Mouse (Mus musculus) midbrain, embryonic 13.5 days (tissue): ENCODE data around the gene 2310034G01Rik. TPM values are rescaled to one million over a fixed set of nuclear protein-coding genes. Genes with fewer than 3 reads are reported as not detected.

Experiments
- ATAC-seq: fragments of 200-750 bp; cut with Nextera tagmentation; 2 replicates; pipeline ENCODE4 v1.8.0; 2017; ENCODE audit warnings: mild to moderate bottlenecking, moderate TSS enrichment, moderate library complexity
- H3K27ac ChIP-seq: fragments of 300-500 bp; sonication (generic); 2 replicates; pipeline ENCODE4 v1.5.1; 2015; ENCODE audit warnings: inconsistent platforms, mild to moderate bottlenecking, moderate library complexity
- H3K27me3 ChIP-seq: fragments of 300-500 bp; sonication (generic); 2 replicates; pipeline ENCODE4 v1.6.1; 2015; ENCODE audit warnings: mild to moderate bottlenecking, inconsistent platforms
- H3K36me3 ChIP-seq: fragments of 300-500 bp; sonication (generic); 2 replicates; pipeline ENCODE4 v1.6.1; 2015; ENCODE audit warnings: mild to moderate bottlenecking, inconsistent platforms
- H3K4me1 ChIP-seq: fragments of 300-500 bp; sonication (generic); replicated peaks from 2 replicates; pipeline ENCODE4 v1.6.1; 2015; ENCODE audit warnings: inconsistent platforms
- H3K4me2 ChIP-seq: fragments of 300-500 bp; sonication (generic); replicated peaks from 2 replicates; pipeline ENCODE4 v1.6.1; 2015; ENCODE audit warnings: moderate library complexity, mild to moderate bottlenecking, inconsistent platforms
- H3K4me3 ChIP-seq: fragments of 300-500 bp; sonication (generic); replicated peaks from 2 replicates; pipeline ENCODE4 v1.5.1; 2015; ENCODE audit warnings: mild to moderate bottlenecking, inconsistent platforms
- H3K9ac ChIP-seq: fragments of 300-500 bp; sonication (generic); replicated peaks from 2 replicates; pipeline ENCODE4 v1.6.1; 2015; ENCODE audit warnings: mild to moderate bottlenecking, inconsistent platforms
- H3K9me3 ChIP-seq: fragments of 300-500 bp; sonication (generic); 2 replicates; pipeline ENCODE4 v1.6.1; 2016; ENCODE audit warnings: mild to moderate bottlenecking, inconsistent platforms
- WGBS: fragments of 180-500 bp; shearing (Covaris S2); methylation state at CpG from one replicate; pipeline ENCODE4 v1.1.7; 2015; 5-methylcytosine and 5-hydroxymethylcytosine counted together
- polyA plus RNA-seq: library from polyadenylated mRNA; unstranded; fragments of >200 nt; fragmentation: Nextera tagmentation; extraction: Ambion mirVana; gene quantifications from 2 replicates; pipeline ENCODE4 v1.2.1, GENCODE M21; 2015

The 2310034G01Rik gene
- polyA plus RNA-seq, 1 experiment from 2014 or later = 1.7 TPM

DNA sequence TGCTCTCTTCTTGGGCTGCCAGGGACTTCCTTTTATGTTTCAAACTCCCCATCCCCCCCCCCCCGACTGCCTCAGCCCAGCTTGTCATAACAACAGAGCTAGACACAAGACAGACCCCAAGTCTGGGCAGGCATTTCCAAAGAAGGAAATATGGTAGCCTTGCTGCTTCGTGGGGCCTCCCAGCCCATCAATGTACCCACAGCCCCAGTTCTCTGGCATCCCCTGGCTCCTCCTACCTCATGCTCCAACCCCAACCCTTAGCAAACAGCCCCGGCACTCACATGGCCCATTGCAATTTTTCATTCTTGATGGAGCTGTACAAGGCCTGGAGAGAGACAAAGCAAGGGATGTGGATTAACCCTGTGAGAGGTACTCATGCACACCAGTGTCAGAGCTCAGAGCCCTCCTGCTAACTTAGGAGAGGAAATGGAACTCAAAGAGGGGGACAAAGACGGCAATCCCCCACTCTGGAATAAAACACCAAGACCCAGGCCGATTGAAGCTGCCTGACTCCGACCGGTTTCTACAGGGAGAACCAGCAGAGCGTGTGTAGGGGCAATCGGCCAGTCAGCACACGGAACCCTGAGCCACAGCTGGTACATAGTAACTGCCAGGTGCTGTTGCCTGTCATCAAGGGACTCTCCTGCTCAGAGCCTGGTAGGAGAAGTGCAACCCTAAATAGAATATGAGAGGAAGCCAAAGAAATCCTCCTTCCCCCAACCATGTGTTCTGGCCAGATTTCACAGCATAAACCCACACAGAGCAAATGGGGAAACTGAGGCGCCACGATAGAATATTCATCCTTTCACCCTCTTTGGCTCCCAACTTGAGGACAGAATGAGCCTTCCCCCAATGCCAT lies 34.1 kb downstream of the 2310034G01Rik start:
- peak overlapping the region; percentile 71 for H3K4me2 ChIP-seq
- no peak for ATAC-seq
- 51% methylated on average over 12 of the region's 12 CpGs for WGBS
- H3K27me3 ChIP-seq = peaks cover 84% of the 10 kb centered on the region
- H3K9me3 ChIP-seq = no peaks in the 10 kb centered on the region
- H3K4me3 ChIP-seq = peak overlapping the region; percentile 55
- peaks cover 56% of the 10 kb centered on the region for H3K4me1 ChIP-seq
- peaks cover 34% of the 10 kb centered on the region for H3K36me3 ChIP-seq
- H3K27ac ChIP-seq = no peak overlapping the region
- peak overlapping the region; percentile 81; the same call in 1 of the 2 replicates for H3K9ac ChIP-seq

GRCm38 (mm10) chr19:46314872-46315742 lies 35.0 kb downstream of the 2310034G01Rik start:
- no peak overlapping the region for H3K27ac ChIP-seq
- WGBS = 52% methylated on average over 14 of the region's 14 CpGs

GRCm38 (mm10) chr19:46314151-46314601 lies 35.9 kb downstream of the 2310034G01Rik start:
- H3K9ac ChIP-seq = no peak overlapping the region
- WGBS = 21% methylated on average over 18 of the region's 18 CpGs
- H3K36me3 ChIP-seq = peaks cover 41% of the 10 kb centered on the region
- H3K9me3 ChIP-seq = no peaks in the 10 kb centered on the region
- H3K27me3 ChIP-seq = peaks cover 73% of the 10 kb centered on the region
- H3K4me3 ChIP-seq = no peak overlapping the region
- no peak overlapping the region for H3K4me2 ChIP-seq
- H3K27ac ChIP-seq = no peak overlapping the region
- H3K4me1 ChIP-seq = peaks cover 41% of the 10 kb centered on the region
- ATAC-seq = no peak

More at GRCm38 (mm10) chr19:46314872-46315742, 35.0 kb downstream of the 2310034G01Rik start:
- Histone ChIP-seq H3K4me1 (peaks cover 47% of the 10 kb centered on the region), H3K4me3 (no peak overlapping the region), H3K9ac (no peak overlapping the region), H3K27me3 (peaks cover 77% of the 10 kb centered on the region), H3K36me3 (peaks cover 41% of the 10 kb centered on the region), H3K9me3 (no peaks in the 10 kb centered on the region), H3K4me2 (no peak overlapping the region)
- no peak for ATAC-seq

DNA sequence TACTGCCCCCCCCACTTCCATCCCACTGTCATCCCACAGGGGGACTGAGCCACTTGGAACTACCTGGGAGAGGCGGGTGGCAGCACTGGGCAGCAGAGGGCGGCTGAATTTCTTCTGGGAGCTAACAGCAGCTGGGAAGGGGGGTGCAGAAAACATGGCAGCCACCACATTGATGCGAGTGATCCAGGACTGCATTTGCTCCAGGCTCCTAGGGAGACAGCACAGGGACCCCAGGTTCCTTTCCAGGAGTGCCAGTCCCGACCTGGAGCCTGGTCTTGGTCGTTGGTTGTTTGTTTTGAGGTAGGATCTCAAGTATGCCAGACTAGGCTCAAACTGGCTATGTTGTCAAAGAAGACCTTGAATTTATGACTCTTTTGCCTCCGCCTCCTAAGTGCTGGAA lies 36.5 kb downstream of the 2310034G01Rik start:
- no peaks in the 10 kb centered on the region for H3K9me3 ChIP-seq
- peaks cover 40% of the 10 kb centered on the region for H3K4me1 ChIP-seq
- peaks cover 70% of the 10 kb centered on the region for H3K27me3 ChIP-seq
- H3K9ac ChIP-seq = no peak overlapping the region
- H3K4me3 ChIP-seq = no peak overlapping the region
- H3K27ac ChIP-seq = no peak overlapping the region
- H3K4me2 ChIP-seq = no peak overlapping the region
- ATAC-seq = no peak
- peaks cover 41% of the 10 kb centered on the region for H3K36me3 ChIP-seq
- WGBS = 73% methylated on average over 6 of the region's 6 CpGs

DNA sequence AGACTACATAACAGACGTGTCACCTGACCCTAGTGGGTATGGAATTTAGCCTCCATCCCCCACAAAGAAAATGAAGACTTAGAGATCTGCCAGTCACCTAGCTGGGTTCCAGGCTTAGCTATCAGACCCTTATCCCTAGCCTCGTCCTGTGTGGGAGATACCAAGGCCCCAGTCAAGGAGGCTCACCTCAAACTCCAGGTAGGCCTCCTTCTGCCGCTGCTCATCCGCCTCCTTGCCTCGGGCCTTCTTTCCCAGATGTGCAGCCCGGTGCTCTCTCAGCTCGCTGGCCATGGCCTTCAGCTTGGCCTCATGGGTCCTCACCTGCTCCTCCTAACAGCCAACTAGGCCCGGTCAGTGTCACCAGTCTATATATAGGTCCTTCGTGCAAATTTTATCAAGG lies 37.0 kb downstream of the 2310034G01Rik start:
- H3K27me3 ChIP-seq = peaks cover 70% of the 10 kb centered on the region
- H3K9ac ChIP-seq = no peak overlapping the region
- H3K9me3 ChIP-seq = no peaks in the 10 kb centered on the region
- H3K27ac ChIP-seq = no peak overlapping the region
- peaks cover 41% of the 10 kb centered on the region for H3K36me3 ChIP-seq
- H3K4me3 ChIP-seq = no peak overlapping the region
- H3K4me2 ChIP-seq = no peak overlapping the region
- no peak for ATAC-seq
- peaks cover 37% of the 10 kb centered on the region for H3K4me1 ChIP-seq
- WGBS = 82% methylated on average over 9 of the region's 9 CpGs

DNA sequence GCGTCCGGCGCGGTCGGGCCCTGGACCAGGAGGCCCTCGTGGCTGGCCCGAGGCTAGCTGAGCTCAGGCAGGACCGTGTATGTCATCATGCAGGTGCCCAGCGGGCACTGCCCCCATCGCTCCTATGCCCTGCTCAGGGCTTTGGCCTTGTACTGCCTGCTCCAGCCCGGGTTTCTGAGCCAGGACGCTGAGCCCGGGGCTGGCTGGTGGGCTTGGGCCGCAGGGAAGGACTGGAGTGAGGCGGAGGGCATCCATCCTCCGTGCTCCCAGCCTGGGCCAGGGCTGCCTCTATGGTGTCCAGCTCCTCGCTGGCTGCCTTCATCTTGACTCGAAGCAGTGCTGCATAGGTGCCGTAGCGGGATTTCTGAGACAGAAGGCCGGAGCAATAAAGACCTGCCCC lies 37.5 kb downstream of the 2310034G01Rik start:
- Histone ChIP-seq H3K9ac (no peak overlapping the region), H3K4me2 (no peak overlapping the region), H3K4me3 (no peak overlapping the region), H3K36me3 (peaks cover 41% of the 10 kb centered on the region), H3K4me1 (peaks cover 32% of the 10 kb centered on the region), H3K27ac (no peak overlapping the region), H3K27me3 (peaks cover 70% of the 10 kb centered on the region), H3K9me3 (no peaks in the 10 kb centered on the region)
- ATAC-seq = no peak
- 90% methylated on average over 21 of the region's 21 CpGs for WGBS

GRCm38 (mm10) chr19:46311341-46311740 lies 38.8 kb downstream of the 2310034G01Rik start:
- Histone ChIP-seq H3K4me1 (peaks cover 20% of the 10 kb centered on the region), H3K9me3 (no peaks in the 10 kb centered on the region), H3K4me3 (no peak overlapping the region), H3K9ac (no peak overlapping the region), H3K36me3 (peaks cover 41% of the 10 kb centered on the region), H3K27me3 (peaks cover 69% of the 10 kb centered on the region), H3K27ac (no peak overlapping the region), H3K4me2 (no peak overlapping the region)
- ATAC-seq = no peak
- 90% methylated on average over 9 of the region's 9 CpGs for WGBS

- Histone ChIP-seq H3K4me1 (peaks cover 19% of the 10 kb centered on the region), H3K4me3 (no peak overlapping the region), H3K9me3 (no peaks in the 10 kb centered on the region), H3K9ac (no peak overlapping the region), H3K4me2 (no peak overlapping the region), H3K27me3 (peaks cover 69% of the 10 kb centered on the region), H3K27ac (no peak overlapping the region), H3K36me3 (peaks cover 41% of the 10 kb centered on the region)
- ATAC-seq = no peak
- 90% methylated on average over 12 of the region's 12 CpGs for WGBS
Measured at GRCm38 (mm10) chr19:46310312-46310865, 39.7 kb downstream of the 2310034G01Rik start.

DNA sequence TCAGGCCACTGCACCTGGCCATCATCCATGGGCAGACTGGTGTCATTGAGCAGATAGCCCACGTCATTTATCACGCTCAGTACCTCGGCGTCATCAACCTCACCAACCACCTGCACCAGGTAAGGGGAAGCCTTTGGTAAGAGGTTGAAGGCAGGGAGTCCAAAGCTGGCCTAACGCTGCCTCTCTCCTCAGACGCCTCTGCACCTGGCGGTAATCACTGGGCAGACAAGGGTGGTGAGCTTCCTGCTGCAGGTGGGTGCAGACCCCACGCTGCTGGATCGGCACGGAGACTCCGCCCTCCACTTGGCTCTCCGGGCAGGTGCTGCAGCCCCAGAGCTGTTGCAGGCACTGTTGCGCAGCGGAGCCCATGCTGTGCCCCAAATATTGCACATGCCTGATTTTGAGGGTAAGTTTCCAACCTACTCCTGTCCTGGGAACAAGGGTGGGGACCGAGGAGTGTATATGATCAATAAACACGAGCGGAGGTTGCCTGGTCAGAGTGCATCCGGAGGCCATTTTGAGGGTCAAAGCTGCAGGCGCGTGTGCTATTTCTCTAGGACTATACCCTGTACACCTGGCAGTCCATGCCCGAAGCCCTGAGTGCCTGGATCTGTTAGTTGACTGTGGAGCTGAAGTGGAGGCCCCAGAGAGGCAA lies 40.3 kb downstream of the 2310034G01Rik start:
- Histone ChIP-seq H3K4me1 (peaks cover 25% of the 10 kb centered on the region), H3K27ac (no peak overlapping the region), H3K4me2 (peak overlapping the region; percentile 80; the same call in 1 of the 2 replicates), H3K9me3 (no peaks in the 10 kb centered on the region), H3K36me3 (peaks cover 41% of the 10 kb centered on the region), H3K9ac (no peak overlapping the region), H3K4me3 (no peak overlapping the region), H3K27me3 (peaks cover 69% of the 10 kb centered on the region)
- WGBS = 81% methylated on average over 21 of the region's 21 CpGs
- ATAC-seq = no peak

GRCm38 (mm10) chr19:46308706-46309435 lies 41.2 kb downstream of the 2310034G01Rik start:
- H3K27me3 ChIP-seq = peaks cover 65% of the 10 kb centered on the region
- peak overlapping the region; percentile 71 for H3K9ac ChIP-seq
- no peak overlapping the region for H3K27ac ChIP-seq
- peak overlapping the region; percentile 80 for H3K4me2 ChIP-seq
- peak overlapping the region; percentile 43 for H3K4me3 ChIP-seq
- ATAC-seq = peak; percentile 63
- 1% methylated on average over 43 of the region's 47 CpGs for WGBS
- H3K36me3 ChIP-seq = peaks cover 34% of the 10 kb centered on the region
- H3K9me3 ChIP-seq = no peaks in the 10 kb centered on the region
- peaks cover 31% of the 10 kb centered on the region for H3K4me1 ChIP-seq

- Histone ChIP-seq H3K9ac (no peak overlapping the region), H3K4me2 (peak overlapping the region; percentile 80), H3K4me1 (peaks cover 31% of the 10 kb centered on the region), H3K4me3 (peak overlapping the region; percentile 43; the same call in 1 of the 2 replicates), H3K36me3 (peaks cover 29% of the 10 kb centered on the region), H3K9me3 (no peaks in the 10 kb centered on the region), H3K27me3 (peaks cover 59% of the 10 kb centered on the region), H3K27ac (no peak overlapping the region)
- 60% methylated on average over 16 of the region's 16 CpGs for WGBS
- no peak for ATAC-seq
Measured at GRCm38 (mm10) chr19:46308303-46308702, 41.8 kb downstream of the 2310034G01Rik start.
